9 mouse cellular contexts compared by ENCODE assay signal in genomic region chr9:4442908-4443307, GRCm38 (mm10).
DNase-seq lines count a peak whose midpoint lies in the region; ATAC-seq lines count a peak whose summit lies in the region.
"Had no signal": no experiment of that assay in that cellular context is flagged by ENCODE, and none has a peak within 500 bp of the region (broad histone marks: within the 10 kb centered on the region; RNA-seq: fewer than 3 reads in every experiment).

No protein-coding gene starts in this region.

- H3K36me3 ChIP-seq in forebrain, embryonic 13.5 days (ENCODE audit: poor library complexity, severe bottlenecking) = no peaks in the 10 kb centered on the region
- H3K36me3 ChIP-seq in midbrain, embryonic 13.5 days = no peaks in the 10 kb centered on the region
- H3K36me3 ChIP-seq: limb, embryonic 13.5 days had no signal

- WGBS in forebrain, embryonic 13.5 days = 21% methylated on average over 2 of the region's 2 CpGs
- WGBS in large intestine, adult 2 months = 16% methylated on average over 2 of the region's 2 CpGs
- WGBS in midbrain, embryonic 13.5 days = 18% methylated on average over 2 of the region's 2 CpGs

- H3K4me3 ChIP-seq in forebrain, embryonic 13.5 days = no peak overlapping the region
- H3K4me3 ChIP-seq in midbrain, embryonic 13.5 days (replicated peaks) = no peak overlapping the region
- H3K4me3 ChIP-seq: limb, embryonic 13.5 days had no signal

- ATAC-seq in cerebellum, adult (ENCODE audit: insufficient number of reproducible peaks, low FRiP score, low TSS enrichment) = no peak
- peak; percentile 62; the same call in 1 of the 2 replicates for ATAC-seq in forebrain, embryonic 13.5 days
- peak; percentile 72; the same call in 1 of the 2 replicates for ATAC-seq in midbrain, embryonic 13.5 days

- peak; percentile 64 to 65 for DNase-seq in cerebellum, postnatal 10 days
- DNase-seq in 416B (ENCODE audit: low read depth) = peak; percentile 80
- peak; percentile 1 for DNase-seq in adrenal gland, adult 8-10 months
- DNase-seq in large intestine, adult 2 months (ENCODE audit: low read depth, low spot score) = peak; percentile 4
- DNase-seq in layer of hippocampus, adult 9-10 months (ENCODE audit: low spot score) = no peak

- no peaks in the 10 kb centered on the region for H3K9me3 ChIP-seq in forebrain, embryonic 13.5 days (replicated peaks)
- no peaks in the 10 kb centered on the region for H3K9me3 ChIP-seq in midbrain, embryonic 13.5 days
- H3K9me3 ChIP-seq: limb, embryonic 13.5 days had no signal

- no peaks in the 10 kb centered on the region for H3K27me3 ChIP-seq in forebrain, embryonic 13.5 days
- H3K27me3 ChIP-seq in midbrain, embryonic 13.5 days = no peaks in the 10 kb centered on the region
- H3K27me3 ChIP-seq: limb, embryonic 13.5 days had no signal

- no peak overlapping the region for H3K27ac ChIP-seq in forebrain, embryonic 13.5 days
- no peak overlapping the region for H3K27ac ChIP-seq in midbrain, embryonic 13.5 days
- H3K27ac ChIP-seq: limb, embryonic 13.5 days had no signal

- no peaks in the 10 kb centered on the region for H3K4me1 ChIP-seq in forebrain, embryonic 13.5 days
- H3K4me1 ChIP-seq in midbrain, embryonic 13.5 days (replicated peaks) = no peaks in the 10 kb centered on the region
- H3K4me1 ChIP-seq: limb, embryonic 13.5 days had no signal

- H3K9ac ChIP-seq in forebrain, embryonic 13.5 days = no peak overlapping the region
- H3K9ac ChIP-seq in midbrain, embryonic 13.5 days (replicated peaks) = no peak overlapping the region
- H3K9ac ChIP-seq: limb, embryonic 13.5 days had no signal

- H3K4me2 ChIP-seq in forebrain, embryonic 13.5 days = no peak overlapping the region
- H3K4me2 ChIP-seq in midbrain, embryonic 13.5 days (replicated peaks) = no peak overlapping the region
- H3K4me2 ChIP-seq: limb, embryonic 13.5 days had no signal
